ENCODE assay signal across 9 mouse cellular contexts in the genomic region with DNA sequence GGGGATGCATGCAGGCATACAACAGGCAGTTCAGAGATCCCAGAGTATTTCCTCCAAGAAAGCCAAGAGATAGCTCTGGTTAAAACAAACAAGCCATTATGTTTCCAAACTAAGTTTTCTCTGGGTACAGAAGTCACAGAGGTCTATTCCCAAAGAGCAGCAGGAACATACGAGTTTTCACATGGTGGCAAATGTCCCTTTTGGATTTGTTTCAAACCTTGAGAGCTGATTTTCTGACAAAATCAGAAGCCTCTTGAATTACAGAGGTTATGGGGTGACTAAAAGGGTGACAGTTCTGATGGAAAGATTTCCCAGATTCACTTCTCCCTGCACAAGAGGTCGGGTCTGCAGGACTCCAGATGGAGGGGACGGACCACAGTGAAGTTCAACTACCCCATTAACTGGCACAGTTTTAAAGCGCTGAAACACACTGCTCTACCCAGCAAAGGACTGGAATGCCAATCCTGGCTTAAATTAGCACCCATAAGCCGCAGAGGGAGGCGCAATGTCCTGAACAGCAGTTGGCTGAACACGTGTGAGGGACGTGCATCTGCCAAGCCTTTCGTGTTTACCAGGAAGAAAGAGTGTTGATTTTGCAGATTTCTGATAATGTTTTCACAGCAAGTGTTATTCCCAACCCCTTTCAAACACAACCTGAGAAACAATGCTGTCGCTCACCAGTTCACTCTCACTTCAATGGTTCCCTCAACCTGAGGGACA. TPM values are rescaled to one million over a fixed set of nuclear protein-coding genes. Genes with fewer than 3 reads are reported as not detected.
A peak's percentile ranks its signal among the peaks of the same experiment; 100 is the strongest.
DNase-seq lines count a peak whose midpoint lies in the region; ATAC-seq lines count a peak whose summit lies in the region.
"Had no signal": no experiment of that assay in that cellular context is flagged by ENCODE, and none has a peak within 500 bp of the region (broad histone marks: within the 10 kb centered on the region; RNA-seq: fewer than 3 reads in every experiment).

No protein-coding gene starts in this region.

- H3K9me3 ChIP-seq in forebrain, embryonic 13.5 days (replicated peaks) = no peaks in the 10 kb centered on the region
- H3K9me3 ChIP-seq in forebrain, embryonic 11.5 days (ENCODE audit: control insufficient read depth, low read length) = no peaks in the 10 kb centered on the region
- H3K9me3 ChIP-seq in midbrain, embryonic 11.5 days (ENCODE audit: control insufficient read depth, low read length) = no peaks in the 10 kb centered on the region
- H3K9me3 ChIP-seq: liver, embryonic 13.5 days had no signal

- WGBS in forebrain, embryonic 13.5 days = 69% methylated on average over 10 of the region's 10 CpGs
- WGBS in forebrain, embryonic 11.5 days = 85% methylated on average over 10 of the region's 10 CpGs
- 87% methylated on average over 10 of the region's 10 CpGs for WGBS in midbrain, embryonic 11.5 days

- H3K4me2 ChIP-seq in forebrain, embryonic 13.5 days = no peak overlapping the region
- no peak overlapping the region for H3K4me2 ChIP-seq in forebrain, embryonic 11.5 days (ENCODE audit: low read depth, low read length, severe bottlenecking)
- no peak overlapping the region for H3K4me2 ChIP-seq in midbrain, embryonic 11.5 days
- H3K4me2 ChIP-seq: liver, embryonic 13.5 days had no signal

- H3K4me1 ChIP-seq in forebrain, embryonic 13.5 days = peaks cover 29% of the 10 kb centered on the region
- no peaks in the 10 kb centered on the region for H3K4me1 ChIP-seq in forebrain, embryonic 11.5 days (replicated peaks; ENCODE audit: control insufficient read depth, insufficient read depth, low read length)
- no peaks in the 10 kb centered on the region for H3K4me1 ChIP-seq in midbrain, embryonic 11.5 days (ENCODE audit: control insufficient read depth, insufficient read depth, low read length)

- no peak overlapping the region for H3K9ac ChIP-seq in forebrain, embryonic 13.5 days
- H3K9ac ChIP-seq in forebrain, embryonic 11.5 days (ENCODE audit: low read length) = no peak overlapping the region
- no peak overlapping the region for H3K9ac ChIP-seq in midbrain, embryonic 11.5 days (ENCODE audit: low read length)
- H3K9ac ChIP-seq: liver, embryonic 13.5 days had no signal

- peak overlapping the region; percentile 76 for H3K27ac ChIP-seq in forebrain, embryonic 13.5 days
- no peak overlapping the region for H3K27ac ChIP-seq in forebrain, embryonic 11.5 days (ENCODE audit: low read depth, low read length)
- H3K27ac ChIP-seq in midbrain, embryonic 11.5 days (ENCODE audit: low read depth, low read length) = no peak overlapping the region
- H3K27ac ChIP-seq: liver, embryonic 13.5 days had no signal

- peak; percentile 80 for ATAC-seq in forebrain, embryonic 13.5 days
- no peak for ATAC-seq in forebrain, embryonic 11.5 days (replicated peaks; ENCODE audit: low FRiP score)
- ATAC-seq in inflammation-experienced regulatory T-cells, adult 6 months = no peak
- ATAC-seq in midbrain, embryonic 11.5 days (ENCODE audit: low FRiP score) = no peak

- H3K4me3 ChIP-seq in forebrain, embryonic 13.5 days = no peak overlapping the region
- H3K4me3 ChIP-seq in forebrain, embryonic 11.5 days (ENCODE audit: low read depth, low read length) = no peak overlapping the region
- no peak overlapping the region for H3K4me3 ChIP-seq in midbrain, embryonic 11.5 days (ENCODE audit: low read depth, low read length)
- H3K4me3 ChIP-seq: liver, embryonic 13.5 days had no signal

- DNase-seq in forebrain, embryonic 11.5 days (ENCODE audit: low spot score) = no peak
- DNase-seq in adipocyte (ENCODE audit: low spot score) = peak; percentile 93
- DNase-seq in frontal cortex, postnatal 14 days (ENCODE audit: low spot score in 2 of 2) = peak; percentile 52 to 64
- DNase-seq in layer of hippocampus, adult 9-11 months = peak; percentile 92
- no peak for DNase-seq in spleen, postnatal 10 days (ENCODE audit: low spot score in 2 of 2)
- no peak for DNase-seq in midbrain, embryonic 11.5 days (ENCODE audit: low spot score, missing footprints)
- DNase-seq: liver, embryonic 13.5 days had no signal

- H3K27me3 ChIP-seq in forebrain, embryonic 13.5 days = no peaks in the 10 kb centered on the region
- no peaks in the 10 kb centered on the region for H3K27me3 ChIP-seq in forebrain, embryonic 11.5 days (ENCODE audit: control insufficient read depth, insufficient read depth, low read length)
- no peaks in the 10 kb centered on the region for H3K27me3 ChIP-seq in midbrain, embryonic 11.5 days (ENCODE audit: control insufficient read depth, insufficient read depth, low read length)
- H3K27me3 ChIP-seq: liver, embryonic 13.5 days had no signal

- H3K36me3 ChIP-seq in forebrain, embryonic 13.5 days (ENCODE audit: poor library complexity, severe bottlenecking) = 0 out of 2 replicates have a peak, but pooled peaks cover 6% of the 10 kb centered on the region
- H3K36me3 ChIP-seq in forebrain, embryonic 11.5 days (ENCODE audit: control insufficient read depth, insufficient read depth, low read length) = no peaks in the 10 kb centered on the region
- H3K36me3 ChIP-seq in midbrain, embryonic 11.5 days (ENCODE audit: control insufficient read depth, insufficient read depth, low read length) = no peaks in the 10 kb centered on the region
- H3K36me3 ChIP-seq: liver, embryonic 13.5 days had no signal

RNA-seq across cellular contexts. Expression of a gene that starts 41.9 kb away (rescaled TPM):
- 84.1 and 84.9 TPM in 2 replicates for polyA plus RNA-seq in forebrain, embryonic 13.5 days (2015; fragmentation: Nextera tagmentation; extraction: Ambion mirVana)
- polyA plus RNA-seq in forebrain, embryonic 11.5 days (2014; fragmentation: Nextera tagmentation; extraction: Ambion mirVana) = 62.3 and 66.0 TPM in 2 replicates
- polyA plus RNA-seq in inflammation-experienced regulatory T-cells, adult 6 months (2017; shearing (Covaris generic)) = 10 to 100 TPM; 12.3 to 23.7 (median 19.6) TPM
- polyA plus RNA-seq in midbrain, embryonic 11.5 days (2014; fragmentation: Nextera tagmentation; extraction: Ambion mirVana) = 61.0 and 62.6 TPM in 2 replicates

Comparison
In these comparisons a context has a peak if more than half of its experiments do, and no peak if none do; other contexts are left out.
1. DNase-seq: peak in adipocyte (single experiment), frontal cortex, postnatal 14 days (2 of 2) and layer of hippocampus, adult 9-11 months (single experiment); none in forebrain, embryonic 11.5 days (single experiment), spleen, postnatal 10 days (0 of 2) and midbrain, embryonic 11.5 days (single experiment).